Mouse (Mus musculus): ENCODE data around the gene Zfp319. TPM values are rescaled to one million over a fixed set of nuclear protein-coding genes. Genes with fewer than 3 reads are reported as not detected.

The Zfp319 gene
- polyA plus RNA-seq, 1 experiment from 2014 or later = 1.2 TPM

GRCm38 (mm10) chr8:95373389-95374002, 41.7 kb upstream of the Zfp319 start:
- no peaks in the 10 kb centered on the region for H3K27me3 ChIP-seq (ENCODE audit: control insufficient read depth, insufficient read depth, low read depth, low read length)
- no peaks in the 10 kb centered on the region for H3K9me3 ChIP-seq (replicated peaks; ENCODE audit: control insufficient read depth, low read length)
- WGBS (ENCODE audit: insufficient replicate concordance) = 60% methylated on average over 12 of the region's 12 CpGs
- ATAC-seq (ENCODE audit: low read depth) = no peak
- peaks cover 6% of the 10 kb centered on the region; the same call in 1 of the 2 replicates for H3K4me1 ChIP-seq (ENCODE audit: control insufficient read depth, low read depth, low read length)
- H3K36me3 ChIP-seq (ENCODE audit: control insufficient read depth, insufficient read depth) = no peaks in the 10 kb centered on the region
- no peak overlapping the region for H3K27ac ChIP-seq (ENCODE audit: low read length)
- H3K4me3 ChIP-seq (ENCODE audit: low read depth, low read length) = no peak overlapping the region
- H3K9ac ChIP-seq (ENCODE audit: low read depth, low read length) = no peak overlapping the region
- H3K4me2 ChIP-seq (ENCODE audit: low read depth, low read length) = no peak overlapping the region

GRCm38 (mm10) chr8:95369581-95370326, 38.0 kb upstream of the Zfp319 start:
- H3K9ac ChIP-seq (ENCODE audit: low read depth, low read length) = no peak overlapping the region
- no peaks in the 10 kb centered on the region for H3K27me3 ChIP-seq (ENCODE audit: control insufficient read depth, insufficient read depth, low read depth, low read length)
- H3K27ac ChIP-seq (ENCODE audit: low read length) = no peak overlapping the region
- H3K9me3 ChIP-seq (replicated peaks; ENCODE audit: control insufficient read depth, low read length) = no peaks in the 10 kb centered on the region
- peaks cover 2% of the 10 kb centered on the region; the same call in 1 of the 2 replicates for H3K4me1 ChIP-seq (ENCODE audit: control insufficient read depth, low read depth, low read length)
- H3K4me2 ChIP-seq (ENCODE audit: low read depth, low read length) = peak overlapping the region; percentile 36
- no peaks in the 10 kb centered on the region for H3K36me3 ChIP-seq (ENCODE audit: control insufficient read depth, insufficient read depth)
- 44% methylated on average over 20 of the region's 20 CpGs for WGBS (ENCODE audit: insufficient replicate concordance)
- ATAC-seq (ENCODE audit: low read depth) = peak; percentile 61
- no peak overlapping the region for H3K4me3 ChIP-seq (ENCODE audit: low read depth, low read length)

GRCm38 (mm10) chr8:95363849-95364248, 32.1 kb upstream of the Zfp319 start:
- H3K4me1 ChIP-seq (ENCODE audit: control insufficient read depth, low read depth, low read length) = peaks cover 23% of the 10 kb centered on the region
- H3K27me3 ChIP-seq (ENCODE audit: control insufficient read depth, insufficient read depth, low read depth, low read length) = no peaks in the 10 kb centered on the region
- ATAC-seq (ENCODE audit: low read depth) = no peak
- no peak overlapping the region for H3K4me2 ChIP-seq (ENCODE audit: low read depth, low read length)
- no peaks in the 10 kb centered on the region for H3K9me3 ChIP-seq (replicated peaks; ENCODE audit: control insufficient read depth, low read length)
- no peak overlapping the region for H3K9ac ChIP-seq (ENCODE audit: low read depth, low read length)
- H3K27ac ChIP-seq (ENCODE audit: low read length) = no peak overlapping the region
- no peaks in the 10 kb centered on the region for H3K36me3 ChIP-seq (ENCODE audit: control insufficient read depth, insufficient read depth)
- no peak overlapping the region for H3K4me3 ChIP-seq (ENCODE audit: low read depth, low read length)
- WGBS (ENCODE audit: insufficient replicate concordance) = 83% methylated on average over 2 of the region's 2 CpGs

GRCm38 (mm10) chr8:95362272-95362671, 30.5 kb upstream of the Zfp319 start:
- 55% methylated on average over 6 of the region's 6 CpGs for WGBS (ENCODE audit: insufficient replicate concordance)
- Histone ChIP-seq H3K36me3 (ENCODE audit: control insufficient read depth, insufficient read depth) (no peaks in the 10 kb centered on the region), H3K4me3 (ENCODE audit: low read depth, low read length) (no peak overlapping the region), H3K9ac (ENCODE audit: low read depth, low read length) (no peak overlapping the region), H3K9me3 (replicated peaks; ENCODE audit: control insufficient read depth, low read length) (no peaks in the 10 kb centered on the region), H3K27me3 (ENCODE audit: control insufficient read depth, insufficient read depth, low read depth, low read length) (no peaks in the 10 kb centered on the region), H3K27ac (ENCODE audit: low read length) (no peak overlapping the region), H3K4me1 (ENCODE audit: control insufficient read depth, low read depth, low read length) (peaks cover 25% of the 10 kb centered on the region), H3K4me2 (ENCODE audit: low read depth, low read length) (no peak overlapping the region)
- ATAC-seq (ENCODE audit: low read depth) = no peak

- Histone ChIP-seq H3K9ac (ENCODE audit: low read depth, low read length) (no peak overlapping the region), H3K27ac (ENCODE audit: low read length) (no peak overlapping the region), H3K4me1 (ENCODE audit: control insufficient read depth, low read depth, low read length) (peaks cover 25% of the 10 kb centered on the region), H3K4me2 (ENCODE audit: low read depth, low read length) (no peak overlapping the region), H3K36me3 (ENCODE audit: control insufficient read depth, insufficient read depth) (no peaks in the 10 kb centered on the region), H3K27me3 (ENCODE audit: control insufficient read depth, insufficient read depth, low read depth, low read length) (no peaks in the 10 kb centered on the region), H3K9me3 (replicated peaks; ENCODE audit: control insufficient read depth, low read length) (no peaks in the 10 kb centered on the region), H3K4me3 (ENCODE audit: low read depth, low read length) (no peak overlapping the region)
- 39% methylated on average over 3 of the region's 3 CpGs for WGBS (ENCODE audit: insufficient replicate concordance)
- ATAC-seq (ENCODE audit: low read depth) = peak; percentile 52
Measured at GRCm38 (mm10) chr8:95361016-95361341, 29.2 kb upstream of the Zfp319 start.

GRCm38 (mm10) chr8:95360181-95361015, 28.6 kb upstream of the Zfp319 start:
- WGBS (ENCODE audit: insufficient replicate concordance) = 21% methylated on average over 7 of the region's 7 CpGs
- Histone ChIP-seq H3K4me1 (ENCODE audit: control insufficient read depth, low read depth, low read length) (peaks cover 25% of the 10 kb centered on the region), H3K9ac (ENCODE audit: low read depth, low read length) (no peak overlapping the region), H3K27ac (ENCODE audit: low read length) (peak overlapping the region; percentile 41; the same call in 1 of the 2 replicates), H3K27me3 (ENCODE audit: control insufficient read depth, insufficient read depth, low read depth, low read length) (no peaks in the 10 kb centered on the region), H3K9me3 (replicated peaks; ENCODE audit: control insufficient read depth, low read length) (no peaks in the 10 kb centered on the region), H3K36me3 (ENCODE audit: control insufficient read depth, insufficient read depth) (no peaks in the 10 kb centered on the region), H3K4me3 (ENCODE audit: low read depth, low read length) (no peak overlapping the region), H3K4me2 (ENCODE audit: low read depth, low read length) (0 out of 2 replicates have a peak overlapping the region, but pooled peaks have one; percentile 0)
- peak; percentile 65 for ATAC-seq (ENCODE audit: low read depth)

- Histone ChIP-seq H3K4me3 (ENCODE audit: low read depth, low read length) (no peak overlapping the region), H3K27ac (ENCODE audit: low read length) (no peak overlapping the region), H3K4me1 (ENCODE audit: control insufficient read depth, low read depth, low read length) (peaks cover 25% of the 10 kb centered on the region), H3K27me3 (ENCODE audit: control insufficient read depth, insufficient read depth, low read depth, low read length) (peaks cover 9% of the 10 kb centered on the region), H3K9me3 (replicated peaks; ENCODE audit: control insufficient read depth, low read length) (no peaks in the 10 kb centered on the region), H3K9ac (ENCODE audit: low read depth, low read length) (no peak overlapping the region), H3K36me3 (ENCODE audit: control insufficient read depth, insufficient read depth) (no peaks in the 10 kb centered on the region), H3K4me2 (ENCODE audit: low read depth, low read length) (no peak overlapping the region)
- WGBS (ENCODE audit: insufficient replicate concordance) = 33% methylated on average over 8 of the region's 8 CpGs
- ATAC-seq (ENCODE audit: low read depth) = no peak
Measured at GRCm38 (mm10) chr8:95358550-95359411, 27.0 kb upstream of the Zfp319 start.

GRCm38 (mm10) chr8:95354606-95355005, 22.9 kb upstream of the Zfp319 start:
- ATAC-seq (ENCODE audit: low read depth) = no peak
- no peaks in the 10 kb centered on the region for H3K9me3 ChIP-seq (replicated peaks; ENCODE audit: control insufficient read depth, low read length)
- peaks cover 9% of the 10 kb centered on the region for H3K4me1 ChIP-seq (ENCODE audit: control insufficient read depth, low read depth, low read length)
- no peak overlapping the region for H3K4me3 ChIP-seq (ENCODE audit: low read depth, low read length)
- peaks cover 45% of the 10 kb centered on the region for H3K27me3 ChIP-seq (ENCODE audit: control insufficient read depth, insufficient read depth, low read depth, low read length)
- H3K4me2 ChIP-seq (ENCODE audit: low read depth, low read length) = no peak overlapping the region
- 61% methylated on average over 2 of the region's 2 CpGs for whole genome bisulfite sequencing (ENCODE audit: insufficient replicate concordance)
- H3K9ac ChIP-seq (ENCODE audit: low read depth, low read length) = no peak overlapping the region
- H3K27ac ChIP-seq (ENCODE audit: low read length) = no peak overlapping the region
- H3K36me3 ChIP-seq (ENCODE audit: control insufficient read depth, insufficient read depth) = no peaks in the 10 kb centered on the region

Data from liver, embryonic 16.5 days (tissue).